Mouse (Mus musculus): ENCODE measurements around the gene B3gntl1.

- no peak for TF ChIP-seq POLR2A (IDR thresholded peaks at IDR 0.05; ENCODE audit: insufficient read depth, low read depth, low read length)
- no peak for TF ChIP-seq CTCF (IDR thresholded peaks at IDR 0.05)
- no peak for TF ChIP-seq EP300 (IDR thresholded peaks at IDR 0.05; ENCODE audit: insufficient read depth, low read depth, low read length)
Observed at GRCm38 (mm10) chr11:121653631-121654030, 19.3 kb downstream of the B3gntl1 start.

Data from heart, adult 2 months (tissue).